Mouse (Mus musculus) olfactory bulb, adult 2 months (tissue): ENCODE results near the gene Gm14085. TPM values are rescaled to one million over a fixed set of nuclear protein-coding genes. Genes with fewer than 3 reads are reported as not detected.
"Not testable (repeated sequence)": the region's sequence is repeated elsewhere in the genome, so short reads cannot be mapped to it uniquely, and the experiment has no call there.

ENCODE experiments used
- H3K27ac ChIP-seq: fragments of 200-500 bp; 2 replicates; pipeline ENCODE4 v1.5.1; 2012; ENCODE audit warnings: low read depth, low read length; ENCODE audit not compliant: insufficient read depth
- H3K4me1 ChIP-seq: fragments of 200-500 bp; 2 replicates; pipeline ENCODE4 v1.6.1; 2012; ENCODE audit warnings: low read length; ENCODE audit not compliant: control insufficient read depth, insufficient read depth
- H3K4me3 ChIP-seq: fragments of 200-500 bp; 2 replicates; pipeline ENCODE4 v1.5.1; 2012; ENCODE audit warnings: mild to moderate bottlenecking, low read depth, low read length, moderate library complexity; ENCODE audit not compliant: insufficient read depth
- CTCF ChIP-seq: fragments of 200-500 bp; IDR thresholded peaks from 2 replicates; pipeline ENCODE4 v1.5.1; 2012; ENCODE audit warnings: low read depth, mild to moderate bottlenecking, low read length, moderate library complexity; ENCODE audit not compliant: insufficient read depth
- POLR2A ChIP-seq: fragments of 200-500 bp; IDR thresholded peaks from 2 replicates; pipeline ENCODE4 v1.6.1; 2012; ENCODE audit warnings: mild to moderate bottlenecking, low read depth, low read length, moderate library complexity; ENCODE audit not compliant: insufficient read depth
- WGBS: fragments of 180-500 bp; shearing (Covaris S2); methylation state at CpG from one replicate; pipeline ENCODE4 v1.1.7; 2018; 5-methylcytosine and 5-hydroxymethylcytosine counted together
- polyA plus RNA-seq: library from polyadenylated mRNA; stranded (reverse); fragments of >200 nt; gene quantifications from 2 replicates; pipeline ENCODE4 v1.2.4, GENCODE M21; 2012; ENCODE audit warnings: low replicate concordance; ENCODE audit not compliant: missing spikeins, insufficient read depth, insufficient read length

The Gm14085 gene
- polyA plus RNA-seq, 1 experiment = not detected

GRCm38 (mm10) chr2:122476585-122476984 is 8.2 kb upstream of the Gm14085 start:
- H3K27ac ChIP-seq = no peak overlapping the region
- TF ChIP-seq CTCF = no peak
- TF ChIP-seq POLR2A = no peak
- no peak overlapping the region for H3K4me3 ChIP-seq
- no peaks in the 10 kb centered on the region for H3K4me1 ChIP-seq

GRCm38 (mm10) chr2:122483787-122484186 is 954 bp upstream of the Gm14085 start:
- 75% methylated on average over 1 of the region's 1 CpGs for WGBS
- not testable (repeated sequence) for H3K4me3 ChIP-seq, H3K4me1 ChIP-seq, H3K27ac ChIP-seq

- H3K4me3 ChIP-seq, H3K4me1 ChIP-seq, H3K27ac ChIP-seq: not testable (repeated sequence)
- WGBS = 68% methylated on average over 3 of the region's 3 CpGs
Measured at GRCm38 (mm10) chr2:122485654-122486053, 913 bp downstream of the Gm14085 start.

- H3K4me1 ChIP-seq, H3K27ac ChIP-seq, H3K4me3 ChIP-seq: not testable (repeated sequence)
Measured at GRCm38 (mm10) chr2:122486122-122486521, 1.4 kb downstream of the Gm14085 start.

- TF ChIP-seq POLR2A = no peak
- no peak for TF ChIP-seq CTCF
- 93% methylated on average over 2 of the region's 2 CpGs for WGBS
Measured at GRCm38 (mm10) chr2:122486674-122487073, 1.9 kb downstream of the Gm14085 start.

GRCm38 (mm10) chr2:122529696-122530095 is 45.0 kb downstream of the Gm14085 start:
- H3K27ac ChIP-seq, H3K4me1 ChIP-seq, H3K4me3 ChIP-seq: not testable (repeated sequence)
- 100% methylated on average over 1 of the region's 1 CpGs for WGBS

More at GRCm38 (mm10) chr2:122486674-122487073, 1.9 kb downstream of the Gm14085 start:
- H3K4me1 ChIP-seq = no peaks in the 10 kb centered on the region
- no peak overlapping the region for H3K4me3 ChIP-seq
- H3K27ac ChIP-seq = no peak overlapping the region

- WGBS = 41% methylated on average over 7 of the region's 7 CpGs
- H3K4me1 ChIP-seq = no peaks in the 10 kb centered on the region
- TF ChIP-seq CTCF (no peak), POLR2A (no peak)
- H3K27ac ChIP-seq = no peak overlapping the region
- H3K4me3 ChIP-seq = no peak overlapping the region
Measured at GRCm38 (mm10) chr2:122531290-122531689, 46.5 kb downstream of the Gm14085 start.

- Histone ChIP-seq H3K4me1 (no peaks in the 10 kb centered on the region), H3K27ac (no peak overlapping the region), H3K4me3 (no peak overlapping the region)
- WGBS = 53% methylated on average over 2 of the region's 2 CpGs
- TF ChIP-seq POLR2A = no peak
- no peak for TF ChIP-seq CTCF
Measured at GRCm38 (mm10) chr2:122531726-122532125, 47.0 kb downstream of the Gm14085 start.

- no peak overlapping the region for H3K27ac ChIP-seq
- WGBS = 52% methylated on average over 2 of the region's 2 CpGs
Measured at GRCm38 (mm10) chr2:122532136-122532801, 47.5 kb downstream of the Gm14085 start.

GRCm38 (mm10) chr2:122532802-122533186 is 48.1 kb downstream of the Gm14085 start:
- no peak overlapping the region for H3K27ac ChIP-seq
- WGBS = 98% methylated on average over 2 of the region's 2 CpGs

More at GRCm38 (mm10) chr2:122532136-122532801, 47.5 kb downstream of the Gm14085 start:
- no peaks in the 10 kb centered on the region for H3K4me1 ChIP-seq
- TF ChIP-seq CTCF = no peak
- no peak for TF ChIP-seq POLR2A
- H3K4me3 ChIP-seq = no peak overlapping the region

More at GRCm38 (mm10) chr2:122532802-122533186, 48.1 kb downstream of the Gm14085 start:
- Histone ChIP-seq H3K4me1 (no peaks in the 10 kb centered on the region), H3K4me3 (no peak overlapping the region)
- no peak for TF ChIP-seq POLR2A
- TF ChIP-seq CTCF = no peak
